Mouse (Mus musculus): ENCODE measurements around the gene Sytl2. TPM values are rescaled to one million over a fixed set of nuclear protein-coding genes. Genes with fewer than 3 reads are reported as not detected.

The Sytl2 gene
- polyA plus RNA-seq, 1 experiment = 2.3 TPM

DNA sequence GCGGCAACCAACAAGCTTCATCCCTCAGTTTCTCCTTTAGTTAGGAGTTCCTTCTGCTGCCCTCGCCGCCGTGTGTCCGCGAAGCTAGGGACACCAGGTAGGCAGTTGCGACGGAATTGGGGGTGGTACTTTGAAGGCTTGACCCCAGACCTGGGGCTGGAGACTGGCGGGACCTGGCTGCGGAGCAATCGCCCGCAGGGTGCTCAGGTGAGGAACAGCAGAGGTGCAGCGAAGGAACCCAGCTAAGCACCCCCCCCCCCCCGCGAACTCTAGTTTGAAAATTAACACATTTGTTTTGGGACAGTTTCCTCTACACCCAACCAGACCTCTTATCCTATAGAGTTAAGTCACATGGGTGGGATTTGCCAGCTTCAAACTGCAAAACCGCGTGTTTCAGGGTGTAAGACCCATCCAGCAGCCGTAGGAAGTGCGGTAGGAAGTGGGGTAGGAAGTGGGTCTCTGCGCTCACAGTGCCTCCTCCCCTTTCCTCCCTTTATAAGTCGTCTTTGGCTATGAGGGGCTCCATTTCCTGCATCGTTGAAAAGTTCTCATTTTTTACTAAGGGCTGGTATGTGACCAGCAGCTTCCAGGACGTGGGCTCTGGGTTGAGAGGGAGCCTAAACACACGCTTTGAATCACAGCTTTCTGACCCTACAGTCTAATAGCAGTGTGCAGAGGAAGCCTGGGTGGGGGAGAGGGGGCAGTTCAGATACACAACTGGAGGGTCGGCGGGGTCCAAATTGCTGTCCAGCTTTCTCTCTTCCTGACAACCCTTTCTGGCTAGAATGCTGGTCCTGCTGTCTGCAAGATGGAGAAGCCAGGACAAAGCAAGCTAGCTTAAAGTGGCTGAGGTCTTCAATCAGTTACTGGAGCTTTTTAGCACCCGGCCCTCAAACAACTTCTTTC lies 848 bp downstream of the Sytl2 start:
- no peaks in the 10 kb centered on the region for H3K36me3 ChIP-seq (ENCODE audit: control insufficient read depth, insufficient read depth, low read length, poor library complexity, severe bottlenecking)
- peaks cover 9% of the 10 kb centered on the region for H3K27me3 ChIP-seq (ENCODE audit: control insufficient read depth, insufficient read depth, low read length, poor library complexity, severe bottlenecking)
- no peak for TF ChIP-seq EP300 (IDR thresholded peaks at IDR 0.05; ENCODE audit: insufficient read depth, low read depth, low read length)
- no peak for TF ChIP-seq POLR2A (IDR thresholded peaks at IDR 0.05; ENCODE audit: insufficient read depth, low read length)
- TF ChIP-seq CTCF (IDR thresholded peaks at IDR 0.05; ENCODE audit: low read depth, low read length) = no peak
- H3K4me1 ChIP-seq (ENCODE audit: control insufficient read depth, insufficient read depth, low read length) = no peaks in the 10 kb centered on the region
- H3K9me3 ChIP-seq (replicated peaks; ENCODE audit: control insufficient read depth, insufficient read depth, low read length, poor library complexity, severe bottlenecking) = no peaks in the 10 kb centered on the region
- H3K9ac ChIP-seq (ENCODE audit: low read depth, poor library complexity, severe bottlenecking) = peak overlapping the region; percentile 52; the same call in 1 of the 2 replicates
- H3K27ac ChIP-seq (ENCODE audit: insufficient read depth, low read length) = no peak overlapping the region
- peak overlapping the region; percentile 46 for H3K4me3 ChIP-seq (ENCODE audit: low read depth, low read length)

DNA sequence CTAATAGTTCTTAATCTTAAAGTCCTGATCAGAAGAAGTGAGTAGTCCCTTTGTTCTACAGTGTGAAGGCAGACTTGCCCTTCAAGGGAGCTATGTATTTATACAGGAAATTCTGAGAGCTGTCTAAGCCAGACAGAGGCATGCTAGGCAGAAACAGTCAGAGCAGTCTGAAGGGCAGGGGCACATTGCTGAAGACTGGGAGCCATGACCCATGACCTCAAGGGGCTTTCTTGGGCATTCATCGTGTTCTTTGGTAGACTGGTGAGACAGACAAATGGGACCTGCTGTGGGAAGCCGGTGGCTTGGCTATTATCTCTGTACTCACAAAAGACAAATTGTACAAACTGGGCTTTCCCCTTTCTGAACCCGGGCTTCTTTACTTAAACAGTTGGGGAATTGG lies 4.0 kb downstream of the Sytl2 start:
- no peaks in the 10 kb centered on the region for H3K4me1 ChIP-seq (ENCODE audit: control insufficient read depth, insufficient read depth, low read length)
- TF ChIP-seq POLR2A (IDR thresholded peaks at IDR 0.05; ENCODE audit: insufficient read depth, low read length) (no peak), CTCF (IDR thresholded peaks at IDR 0.05; ENCODE audit: low read depth, low read length) (no peak), EP300 (IDR thresholded peaks at IDR 0.05; ENCODE audit: insufficient read depth, low read depth, low read length) (no peak)
- no peaks in the 10 kb centered on the region for H3K36me3 ChIP-seq (ENCODE audit: control insufficient read depth, insufficient read depth, low read length, poor library complexity, severe bottlenecking)
- H3K9me3 ChIP-seq (replicated peaks; ENCODE audit: control insufficient read depth, insufficient read depth, low read length, poor library complexity, severe bottlenecking) = no peaks in the 10 kb centered on the region
- H3K9ac ChIP-seq (ENCODE audit: low read depth, poor library complexity, severe bottlenecking) = no peak overlapping the region
- no peak overlapping the region for H3K4me3 ChIP-seq (ENCODE audit: low read depth, low read length)
- no peak overlapping the region for H3K27ac ChIP-seq (ENCODE audit: insufficient read depth, low read length)
- peaks cover 7% of the 10 kb centered on the region for H3K27me3 ChIP-seq (ENCODE audit: control insufficient read depth, insufficient read depth, low read length, poor library complexity, severe bottlenecking)

DNA sequence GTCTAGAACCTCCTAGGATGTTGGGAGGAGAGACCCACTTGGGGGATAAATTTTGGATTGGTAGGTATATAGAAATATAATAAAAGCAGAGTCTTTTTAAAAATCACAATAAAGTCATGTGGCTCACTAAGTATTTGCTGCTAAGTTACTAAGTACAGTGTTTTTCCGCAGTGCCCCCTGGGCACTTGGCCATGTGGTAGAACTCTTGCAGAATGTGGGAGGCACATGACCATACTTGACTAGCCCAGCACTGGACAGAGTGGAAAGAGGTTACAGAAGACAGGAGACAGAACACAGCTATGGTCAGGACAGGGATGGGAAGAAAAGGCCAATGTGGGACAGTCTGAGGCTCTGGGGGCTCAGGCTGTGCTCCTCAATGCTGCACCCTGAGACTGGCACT lies 4.9 kb downstream of the Sytl2 start:
- H3K27ac ChIP-seq (ENCODE audit: insufficient read depth, low read length) = no peak overlapping the region
- H3K9ac ChIP-seq (ENCODE audit: low read depth, poor library complexity, severe bottlenecking) = no peak overlapping the region
- H3K27me3 ChIP-seq (ENCODE audit: control insufficient read depth, insufficient read depth, low read length, poor library complexity, severe bottlenecking) = peaks cover 7% of the 10 kb centered on the region
- no peak overlapping the region for H3K4me3 ChIP-seq (ENCODE audit: low read depth, low read length)
- no peaks in the 10 kb centered on the region for H3K9me3 ChIP-seq (replicated peaks; ENCODE audit: control insufficient read depth, insufficient read depth, low read length, poor library complexity, severe bottlenecking)
- no peak for TF ChIP-seq EP300 (IDR thresholded peaks at IDR 0.05; ENCODE audit: insufficient read depth, low read depth, low read length)
- no peak for TF ChIP-seq POLR2A (IDR thresholded peaks at IDR 0.05; ENCODE audit: insufficient read depth, low read length)
- no peak for TF ChIP-seq CTCF (IDR thresholded peaks at IDR 0.05; ENCODE audit: low read depth, low read length)
- no peaks in the 10 kb centered on the region for H3K36me3 ChIP-seq (ENCODE audit: control insufficient read depth, insufficient read depth, low read length, poor library complexity, severe bottlenecking)
- no peaks in the 10 kb centered on the region for H3K4me1 ChIP-seq (ENCODE audit: control insufficient read depth, insufficient read depth, low read length)

DNA sequence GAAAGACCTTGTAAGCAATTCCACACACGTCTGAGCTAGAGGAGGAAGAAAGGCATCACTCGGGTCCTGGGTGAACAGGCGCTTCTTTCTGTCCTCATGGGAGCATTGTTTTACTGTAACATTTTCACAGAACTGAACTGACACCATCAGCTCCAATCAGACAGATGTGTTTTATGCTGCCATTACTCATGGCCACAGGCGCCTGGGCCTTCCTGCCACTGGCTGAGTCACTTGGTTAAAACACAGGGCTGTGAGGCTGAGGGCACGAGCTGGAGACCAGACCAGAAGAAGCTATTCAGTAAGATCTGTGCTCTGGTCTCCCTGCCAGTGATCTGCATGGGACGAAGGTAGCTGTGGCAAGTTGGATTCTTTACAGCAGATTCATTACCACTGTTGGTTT lies 6.0 kb downstream of the Sytl2 start:
- H3K27me3 ChIP-seq (ENCODE audit: control insufficient read depth, insufficient read depth, low read length, poor library complexity, severe bottlenecking) = peaks cover 5% of the 10 kb centered on the region; the same call in 1 of the 2 replicates
- TF ChIP-seq POLR2A (IDR thresholded peaks at IDR 0.05; ENCODE audit: insufficient read depth, low read length) = no peak
- TF ChIP-seq CTCF (IDR thresholded peaks at IDR 0.05; ENCODE audit: low read depth, low read length) = no peak
- no peak for TF ChIP-seq EP300 (IDR thresholded peaks at IDR 0.05; ENCODE audit: insufficient read depth, low read depth, low read length)
- no peak overlapping the region for H3K9ac ChIP-seq (ENCODE audit: low read depth, poor library complexity, severe bottlenecking)
- H3K4me3 ChIP-seq (ENCODE audit: low read depth, low read length) = no peak overlapping the region
- H3K9me3 ChIP-seq (replicated peaks; ENCODE audit: control insufficient read depth, insufficient read depth, low read length, poor library complexity, severe bottlenecking) = no peaks in the 10 kb centered on the region
- no peak overlapping the region for H3K27ac ChIP-seq (ENCODE audit: insufficient read depth, low read length)
- H3K4me1 ChIP-seq (ENCODE audit: control insufficient read depth, insufficient read depth, low read length) = no peaks in the 10 kb centered on the region
- H3K36me3 ChIP-seq (ENCODE audit: control insufficient read depth, insufficient read depth, low read length, poor library complexity, severe bottlenecking) = no peaks in the 10 kb centered on the region

DNA sequence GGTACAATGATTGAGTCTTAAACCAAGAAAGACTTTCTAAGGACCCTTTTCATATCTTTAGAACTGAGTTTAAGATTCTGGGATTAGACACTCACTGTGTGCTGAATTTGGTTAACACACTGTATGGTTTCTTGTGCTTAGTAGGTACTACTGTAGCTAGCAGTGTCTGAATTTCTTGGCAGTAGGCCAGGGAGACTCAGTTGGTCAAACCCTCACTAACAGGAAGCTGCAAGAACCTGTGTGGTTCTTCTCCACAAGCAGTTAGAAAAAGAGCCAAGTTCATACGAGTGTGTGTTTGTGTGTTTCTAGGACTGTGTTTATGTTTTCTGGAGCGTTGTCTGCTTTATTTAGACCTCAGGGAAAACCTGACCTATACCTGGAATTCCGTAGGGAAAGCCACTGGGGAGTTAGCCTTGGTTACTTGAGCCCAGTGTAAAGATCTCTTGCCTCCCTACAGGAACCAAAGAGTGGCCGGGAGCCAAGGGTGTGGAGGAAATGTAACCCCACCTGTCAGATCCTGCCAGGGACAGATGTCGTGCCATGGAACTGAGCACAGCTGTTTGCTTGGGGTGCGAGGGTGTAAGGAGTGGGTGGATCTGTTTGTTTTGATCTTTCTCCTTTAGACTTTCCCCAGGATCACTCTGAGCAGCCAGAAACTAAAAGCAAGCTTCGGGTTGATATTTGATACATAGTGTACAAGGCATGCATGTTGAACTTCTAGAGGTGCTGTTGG lies 10.3 kb downstream of the Sytl2 start:
- TF ChIP-seq EP300 (IDR thresholded peaks at IDR 0.05; ENCODE audit: insufficient read depth, low read depth, low read length) (no peak), CTCF (IDR thresholded peaks at IDR 0.05; ENCODE audit: low read depth, low read length) (no peak), POLR2A (IDR thresholded peaks at IDR 0.05; ENCODE audit: insufficient read depth, low read length) (no peak)

More for the DNA sequence above, 10.3 kb downstream of the Sytl2 start:
- no peaks in the 10 kb centered on the region for H3K36me3 ChIP-seq (ENCODE audit: control insufficient read depth, insufficient read depth, low read length, poor library complexity, severe bottlenecking)
- no peak overlapping the region for H3K4me3 ChIP-seq (ENCODE audit: low read depth, low read length)
- no peaks in the 10 kb centered on the region for H3K9me3 ChIP-seq (replicated peaks; ENCODE audit: control insufficient read depth, insufficient read depth, low read length, poor library complexity, severe bottlenecking)
- no peaks in the 10 kb centered on the region for H3K4me1 ChIP-seq (ENCODE audit: control insufficient read depth, insufficient read depth, low read length)
- H3K27me3 ChIP-seq (ENCODE audit: control insufficient read depth, insufficient read depth, low read length, poor library complexity, severe bottlenecking) = no peaks in the 10 kb centered on the region; the same call in 1 of the 2 replicates
- no peak overlapping the region for H3K9ac ChIP-seq (ENCODE audit: low read depth, poor library complexity, severe bottlenecking)
- H3K27ac ChIP-seq (ENCODE audit: insufficient read depth, low read length) = no peak overlapping the region

Data from ES-Bruce4 (cell line).